Mouse (Mus musculus): ENCODE data around the gene Cpsf4l. TPM values are rescaled to one million over a fixed set of nuclear protein-coding genes. Genes with fewer than 3 reads are reported as not detected.

Gene Cpsf4l
- total and polyA plus RNA-seq, 3 experiments = 0.13 to 0.43 TPM; not detected in 1

DNA sequence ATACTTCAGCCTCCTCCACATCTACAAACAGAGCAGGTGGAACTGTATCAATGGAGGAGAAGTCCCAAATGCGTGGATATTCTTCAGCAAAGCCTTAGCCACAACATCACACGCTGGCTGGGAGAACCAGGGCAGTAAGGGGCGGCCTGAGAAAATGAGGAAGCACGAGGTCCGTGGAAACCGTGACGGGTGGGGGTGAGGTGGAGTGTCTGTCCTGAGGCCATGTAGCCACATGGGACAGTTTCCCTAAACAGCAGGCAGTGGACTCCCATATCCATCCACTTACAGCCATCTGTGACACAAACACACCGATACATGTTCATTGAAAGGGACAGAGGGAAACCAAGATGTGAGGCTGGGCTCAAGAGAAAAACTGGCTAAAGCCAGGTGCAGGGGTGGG, 28.1 kb upstream of the Cpsf4l start:
- DNase-seq (ENCODE audit: extremely low read depth) = no peak
- in situ Hi-C loops (cut with MboI; ENCODE audit: low pct_ligation_motif_present, low pct_unique_long_range_greater_than_20kb, low sequenced_read_pairs) = no loop called here
- Histone ChIP-seq H3K27me3 (replicated peaks) (no peaks in the 10 kb centered on the region), H3K4me3 (replicated peaks in 1 of 3; ENCODE audit: low read depth in 2 of 3, low read length in 2 of 3, poor library complexity in 1 of 3) (no peak overlapping the region), H3K27ac (ENCODE audit: insufficient read depth, low read depth) (no peak overlapping the region), H3K4me1 (ENCODE audit: control insufficient read depth in 1 of 2, insufficient read depth in 2 of 2) (peaks cover 3 to 22% of the 10 kb centered on the region in 2 experiments; a peak in 3 of 4 replicates), H3K9me3 (replicated peaks; ENCODE audit: low read length) (peaks cover 14% of the 10 kb centered on the region), H3K9ac (ENCODE audit: insufficient read depth, low read depth) (no peak overlapping the region), H3K36me3 (replicated peaks in 1 of 2; ENCODE audit: control insufficient read depth in 1 of 2, insufficient read depth in 1 of 2, low read length in 1 of 2) (peaks cover 0 to 23% of the 10 kb centered on the region in 2 experiments), H3K79me2 (replicated peaks; ENCODE audit: control insufficient read depth, extremely low read depth, insufficient read depth, poor library complexity, severe bottlenecking) (no peaks in the 10 kb centered on the region), H3K4me2 (ENCODE audit: insufficient read depth, low read depth, poor library complexity, severe bottlenecking) (no peak overlapping the region)
- TF ChIP-seq MAX (IDR thresholded peaks at IDR 0.05; ENCODE audit: low read length) (no peak), RAD21 (IDR thresholded peaks at IDR 0.05; ENCODE audit: low read depth, low read length) (no peak), ZKSCAN1 (IDR thresholded peaks at IDR 0.05; ENCODE audit: borderline replicate concordance, low read depth, low read length) (no peak), UBTF (IDR thresholded peaks at IDR 0.05; ENCODE audit: low read depth, low read length) (no peak), POLR2A (IDR thresholded peaks at IDR 0.05; ENCODE audit: low read depth, low read length) (no peak), MAFK (IDR thresholded peaks at IDR 0.05; ENCODE audit: insufficient replicate concordance, low read length) (no peak), PAX5 (IDR thresholded peaks at IDR 0.05; ENCODE audit: low read length) (no peak), E2F4 (IDR thresholded peaks at IDR 0.05; ENCODE audit: insufficient replicate concordance, low read depth, low read length) (no peak), GABPA (IDR thresholded peaks at IDR 0.05; ENCODE audit: insufficient replicate concordance, low read depth, low read length) (no peak), CTCF (conservative IDR thresholded peaks at IDR 0.05 in 1 of 2, IDR thresholded peaks at IDR 0.05 in 1 of 2; ENCODE audit: low read depth in 2 of 2, low read length in 2 of 2) (no peak), TCF12 (IDR thresholded peaks at IDR 0.05; ENCODE audit: low read depth, low read length) (no peak), HCFC1 (IDR thresholded peaks at IDR 0.05; ENCODE audit: low read depth, low read length) (no peak), RCOR1 (conservative IDR thresholded peaks at IDR 0.05; ENCODE audit: low read depth, low read length) (no peak), MXI1 (IDR thresholded peaks at IDR 0.05; ENCODE audit: low read depth, low read length) (no peak), USF2 (conservative IDR thresholded peaks at IDR 0.05; ENCODE audit: low read depth, low read length) (no peak)
- dilution Hi-C loops (cut with MboI; ENCODE audit: extremely low pct_ligation_motif_present, extremely low pct_unique_long_range_greater_than_20kb, low sequenced_read_pairs) = no loop called here

DNA sequence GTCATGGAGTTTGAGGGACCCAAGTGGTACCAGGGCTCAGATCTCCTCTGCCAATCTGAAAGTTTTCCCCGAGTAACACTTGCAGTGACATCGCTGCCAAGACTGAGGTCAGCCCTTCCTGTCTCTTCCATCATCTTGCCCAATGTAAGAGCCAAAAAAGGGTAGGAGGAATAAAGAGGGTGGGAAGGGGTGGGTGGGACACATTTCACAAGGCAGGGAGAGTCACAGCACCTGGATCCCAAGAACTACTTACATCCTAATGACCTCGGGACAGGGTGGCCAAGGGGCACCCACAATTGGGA, 27.7 kb upstream of the Cpsf4l start:
- Histone ChIP-seq H3K4me1 (ENCODE audit: control insufficient read depth in 1 of 2, insufficient read depth in 2 of 2) (peaks cover 3 to 26% of the 10 kb centered on the region in 2 experiments; a peak in 3 of 4 replicates), H3K27me3 (replicated peaks) (no peaks in the 10 kb centered on the region), H3K4me2 (ENCODE audit: insufficient read depth, low read depth, poor library complexity, severe bottlenecking) (no peak overlapping the region), H3K9ac (ENCODE audit: insufficient read depth, low read depth) (no peak overlapping the region), H3K79me2 (replicated peaks; ENCODE audit: control insufficient read depth, extremely low read depth, insufficient read depth, poor library complexity, severe bottlenecking) (no peaks in the 10 kb centered on the region), H3K4me3 (replicated peaks in 1 of 3; ENCODE audit: low read depth in 2 of 3, low read length in 2 of 3, poor library complexity in 1 of 3) (no peak overlapping the region), H3K36me3 (replicated peaks in 1 of 2; ENCODE audit: control insufficient read depth in 1 of 2, insufficient read depth in 1 of 2, low read length in 1 of 2) (peaks cover 0 to 21% of the 10 kb centered on the region in 2 experiments), H3K27ac (ENCODE audit: insufficient read depth, low read depth) (no peak overlapping the region), H3K9me3 (replicated peaks; ENCODE audit: low read length) (peaks cover 11% of the 10 kb centered on the region)
- no peak for TF ChIP-seq HCFC1 (IDR thresholded peaks at IDR 0.05; ENCODE audit: low read depth, low read length)
- no peak for TF ChIP-seq POLR2AphosphoS2 (IDR thresholded peaks at IDR 0.05; ENCODE audit: low read depth, low read length)
- no peak for TF ChIP-seq CHD1 (IDR thresholded peaks at IDR 0.05; ENCODE audit: low read depth, low read length)
- no peak for TF ChIP-seq SIN3A (IDR thresholded peaks at IDR 0.05; ENCODE audit: low read length)
- in situ Hi-C loops (cut with MboI; ENCODE audit: low pct_ligation_motif_present, low pct_unique_long_range_greater_than_20kb, low sequenced_read_pairs) (no loop called here), dilution Hi-C loops (cut with MboI; ENCODE audit: extremely low pct_ligation_motif_present, extremely low pct_unique_long_range_greater_than_20kb, low sequenced_read_pairs) (no loop called here)
- no peak for DNase-seq (ENCODE audit: extremely low read depth)

Measured in CH12.LX (cell line).